Mouse (Mus musculus): ENCODE data around the gene Glp1r.

The Glp1r gene

GRCm38 (mm10) chr17:30914264-30914663 is 12.6 kb downstream of the Glp1r start:
- DNase-seq = no peak

- DNase-seq = no peak
These were observed 21.9 kb downstream of the Glp1r start for GRCm38 (mm10) chr17:30923566-30923965.

- DNase-seq = no peak
These were observed 29.2 kb downstream of the Glp1r start for GRCm38 (mm10) chr17:30930827-30931226.

GRCm38 (mm10) chr17:30932836-30933235 is 31.2 kb downstream of the Glp1r start:
- no peak for DNase-seq

GRCm38 (mm10) chr17:30935301-30935700 is 33.7 kb downstream of the Glp1r start:
- DNase-seq = no peak

GRCm38 (mm10) chr17:30938554-30938953 is 36.9 kb downstream of the Glp1r start:
- no peak for DNase-seq

GRCm38 (mm10) chr17:30948382-30948781 is 46.8 kb downstream of the Glp1r start:
- DNase-seq = no peak

- peak in 1 of 2 experiments; percentile 61 for DNase-seq
These were observed 49.2 kb downstream of the Glp1r start for GRCm38 (mm10) chr17:30950780-30951179.

GRCm38 (mm10) chr17:30951600-30951999 is 50.0 kb downstream of the Glp1r start:
- no peak for DNase-seq

- no peak for DNase-seq
These were observed 52.7 kb downstream of the Glp1r start, which contains the start of gene Umodl1 for GRCm38 (mm10) chr17:30954340-30954739. Gene Umodl1 (plus strand): TSS chr17:30954640.

- DNase-seq = no peak
These were observed 60.4 kb downstream of the Glp1r start for GRCm38 (mm10) chr17:30961936-30962592.

GRCm38 (mm10) chr17:30962880-30963279 is 61.3 kb downstream of the Glp1r start:
- DNase-seq = no peak

- no peak for DNase-seq
These were observed 68.4 kb downstream of the Glp1r start for GRCm38 (mm10) chr17:30969983-30970382.

- DNase-seq = no peak
These were observed 70.3 kb downstream of the Glp1r start for GRCm38 (mm10) chr17:30971877-30972276.

- DNase-seq = no peak
These were observed 71.7 kb downstream of the Glp1r start for GRCm38 (mm10) chr17:30973332-30973731.

- no peak for DNase-seq
These were observed 75.7 kb downstream of the Glp1r start for GRCm38 (mm10) chr17:30977290-30977689.

- DNase-seq = no peak
These were observed 76.9 kb downstream of the Glp1r start for GRCm38 (mm10) chr17:30978556-30978955.

GRCm38 (mm10) chr17:30983521-30983920 is 81.9 kb downstream of the Glp1r start:
- DNase-seq = no peak

- no peak for DNase-seq
These were observed 88.6 kb downstream of the Glp1r start for GRCm38 (mm10) chr17:30990254-30990653.

All from spleen, adult 18-20 months (tissue).